Mouse (Mus musculus) right cerebral cortex, postnatal 25 days (tissue): ENCODE results near the gene Rftn2.
"Not testable (repeated sequence)": the region's sequence is repeated elsewhere in the genome, so short reads cannot be mapped to it uniquely, and the experiment has no call there.

ENCODE experiments used
- DNase-seq: peaks from one replicate; pipeline ENCODE4 v3.0.0; 2022

The Rftn2 gene

GRCm38 (mm10) chr1:55171361-55172325 is 54.9 kb downstream of the Rftn2 start:
- DNase-seq = no peak

- DNase-seq = no peak
Observed at GRCm38 (mm10) chr1:55168591-55168990, 58.0 kb downstream of the Rftn2 start.

GRCm38 (mm10) chr1:55167560-55167959 is 59.0 kb downstream of the Rftn2 start:
- DNase-seq = no peak

GRCm38 (mm10) chr1:55164005-55164404 is 62.6 kb downstream of the Rftn2 start:
- no peak for DNase-seq

- no peak for DNase-seq
Observed at GRCm38 (mm10) chr1:55162781-55163180, 63.8 kb downstream of the Rftn2 start.

GRCm38 (mm10) chr1:55161895-55162294 is 64.7 kb downstream of the Rftn2 start:
- no peak for DNase-seq

- DNase-seq = peak; percentile 59
Observed at GRCm38 (mm10) chr1:55160831-55161638, 65.5 kb downstream of the Rftn2 start.

- DNase-seq = no peak
Observed at GRCm38 (mm10) chr1:55160218-55160617, 66.4 kb downstream of the Rftn2 start.

GRCm38 (mm10) chr1:55158821-55159220 is 67.8 kb downstream of the Rftn2 start:
- no peak for DNase-seq

- peak; percentile 19 for DNase-seq
Observed at GRCm38 (mm10) chr1:55158211-55158610, 68.4 kb downstream of the Rftn2 start.

- DNase-seq = no peak
Observed at GRCm38 (mm10) chr1:55157329-55157728, 69.3 kb downstream of the Rftn2 start.

- DNase-seq = no peak
Observed at GRCm38 (mm10) chr1:55145556-55145955, 81.0 kb downstream of the Rftn2 start.

GRCm38 (mm10) chr1:55144338-55144737 is 82.2 kb downstream of the Rftn2 start:
- no peak for DNase-seq

- DNase-seq = no peak
Observed at GRCm38 (mm10) chr1:55135846-55136245, 90.7 kb downstream of the Rftn2 start.

- no peak for DNase-seq
Observed at GRCm38 (mm10) chr1:55134301-55134700, 92.3 kb downstream of the Rftn2 start.

GRCm38 (mm10) chr1:55133173-55133572 is 93.4 kb downstream of the Rftn2 start:
- no peak for DNase-seq

GRCm38 (mm10) chr1:55132308-55132707 is 94.3 kb downstream of the Rftn2 start:
- no peak for DNase-seq

GRCm38 (mm10) chr1:55131424-55132014 is 95.1 kb downstream of the Rftn2 start:
- no peak for DNase-seq

- peak; percentile 94 for DNase-seq
Observed at GRCm38 (mm10) chr1:55130943-55131401, 95.6 kb downstream of the Rftn2 start, which contains the start of gene Mob4. Mob4 (plus strand) TSS chr1:55131231.

- DNase-seq = no peak
Observed at GRCm38 (mm10) chr1:55130190-55130916, 96.2 kb downstream of the Rftn2 start.

GRCm38 (mm10) chr1:55129716-55130115 is 96.9 kb downstream of the Rftn2 start:
- no peak for DNase-seq

GRCm38 (mm10) chr1:55124136-55124535 is 102.4 kb downstream of the Rftn2 start:
- not testable (repeated sequence) for DNase-seq
